Mouse (Mus musculus) neural tube, embryonic 12.5 days (tissue): ENCODE measurements around the gene Sparc. TPM values are rescaled to one million over a fixed set of nuclear protein-coding genes. Genes with fewer than 3 reads are reported as not detected.

Experiments used
- ATAC-seq: fragments of 200-750 bp; cut with Nextera tagmentation; 2 replicates; pipeline ENCODE4 v1.8.0; 2017; ENCODE audit warnings: low read depth, mild to moderate bottlenecking, moderate TSS enrichment, moderate library complexity; ENCODE audit not compliant: low FRiP score
- H3K27ac ChIP-seq: fragments of 300-500 bp; sonication (generic); 2 replicates; pipeline ENCODE4 v1.5.1; 2016
- H3K27me3 ChIP-seq: fragments of 300-500 bp; sonication (generic); replicated peaks from 2 replicates; pipeline ENCODE4 v1.6.1; 2016; ENCODE audit warnings: mild to moderate bottlenecking
- H3K36me3 ChIP-seq: fragments of 300-500 bp; sonication (generic); 2 replicates; pipeline ENCODE4 v1.6.1; 2016; ENCODE audit warnings: mild to moderate bottlenecking
- H3K4me1 ChIP-seq: fragments of 300-500 bp; sonication (generic); 2 replicates; pipeline ENCODE4 v1.6.1; 2016
- H3K4me2 ChIP-seq: fragments of 300-500 bp; sonication (generic); replicated peaks from 2 replicates; pipeline ENCODE4 v1.6.1; 2016; ENCODE audit warnings: mild to moderate bottlenecking
- H3K4me3 ChIP-seq: fragments of 300-500 bp; sonication (generic); 2 replicates; pipeline ENCODE4 v1.5.1; 2016
- H3K9ac ChIP-seq: fragments of 300-500 bp; sonication (generic); 2 replicates; pipeline ENCODE4 v1.6.1; 2016; ENCODE audit warnings: mild to moderate bottlenecking
- H3K9me3 ChIP-seq: fragments of 300-500 bp; sonication (generic); 2 replicates; pipeline ENCODE4 v1.6.1; 2016; ENCODE audit warnings: mild to moderate bottlenecking
- WGBS: fragments of 180-500 bp; shearing (Covaris S2); methylation state at CpG from one replicate; pipeline ENCODE4 v1.1.7; 2016; 5-methylcytosine and 5-hydroxymethylcytosine counted together
- polyA plus RNA-seq: library from polyadenylated mRNA; unstranded; fragments of >200 nt; fragmentation: Nextera tagmentation; extraction: Ambion mirVana; gene quantifications from 2 replicates; pipeline ENCODE4 v1.2.1, GENCODE M21; 2016

Gene Sparc
- polyA plus RNA-seq, 1 experiment from 2014 or later, result 545 TPM

GRCm38 (mm10) chr11:55460559-55461018, 37.6 kb upstream of the Sparc start:
- ATAC-seq, result peak; percentile 76
- WGBS, result 3% methylated on average over 17 of the region's 17 CpGs

DNA sequence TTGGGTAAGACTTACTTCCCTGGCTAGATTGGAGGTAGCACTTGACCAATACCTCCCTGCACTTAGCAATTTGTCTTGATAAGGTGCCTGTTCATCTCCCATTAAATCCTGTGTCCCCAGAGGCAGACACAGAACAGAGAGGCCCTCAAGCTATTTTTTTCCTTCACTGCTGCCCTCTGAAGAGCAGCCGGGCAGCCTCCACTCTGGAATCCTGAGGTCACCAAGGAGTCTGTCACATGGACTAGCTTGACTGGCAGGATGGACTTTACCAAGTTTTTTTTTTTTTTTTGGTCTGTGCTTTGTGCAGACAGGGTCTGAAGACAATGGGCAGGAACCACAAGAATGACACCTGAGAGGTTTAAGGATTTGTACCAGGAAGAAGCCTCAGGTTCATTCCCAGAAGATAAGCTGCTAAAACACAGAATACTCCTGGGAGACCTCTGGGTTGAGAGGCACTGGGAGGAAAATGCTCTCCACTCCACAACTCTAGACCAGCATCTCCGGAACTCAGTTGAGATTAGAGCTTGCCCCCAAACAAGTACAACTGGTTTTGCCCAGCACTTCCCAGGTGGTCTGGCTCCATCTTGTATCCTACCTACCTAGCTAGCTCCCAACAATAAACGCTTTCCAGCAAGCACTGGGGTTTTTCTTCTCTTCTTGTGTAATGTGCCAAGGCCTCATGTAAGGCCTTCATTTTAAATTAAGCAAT, 37.0 kb upstream of the Sparc start:
- peak overlapping the region; percentile 73 for H3K4me2 ChIP-seq
- ATAC-seq, result no peak
- no peaks in the 10 kb centered on the region for H3K27me3 ChIP-seq
- no peaks in the 10 kb centered on the region for H3K9me3 ChIP-seq
- no peak overlapping the region for H3K27ac ChIP-seq
- 44% methylated on average over 3 of the region's 3 CpGs for WGBS
- peak overlapping the region; percentile 61 for H3K9ac ChIP-seq
- peak overlapping the region; percentile 67 for H3K4me3 ChIP-seq
- no peaks in the 10 kb centered on the region for H3K36me3 ChIP-seq
- H3K4me1 ChIP-seq, result peaks cover 13% of the 10 kb centered on the region

More at GRCm38 (mm10) chr11:55460559-55461018, 37.6 kb upstream of the Sparc start:
- Histone ChIP-seq H3K4me3 (peak overlapping the region; percentile 67), H3K27me3 (no peaks in the 10 kb centered on the region), H3K9ac (peak overlapping the region; percentile 61), H3K4me1 (peaks cover 13% of the 10 kb centered on the region), H3K27ac (no peak overlapping the region), H3K4me2 (peak overlapping the region; percentile 73), H3K9me3 (no peaks in the 10 kb centered on the region), H3K36me3 (no peaks in the 10 kb centered on the region)

DNA sequence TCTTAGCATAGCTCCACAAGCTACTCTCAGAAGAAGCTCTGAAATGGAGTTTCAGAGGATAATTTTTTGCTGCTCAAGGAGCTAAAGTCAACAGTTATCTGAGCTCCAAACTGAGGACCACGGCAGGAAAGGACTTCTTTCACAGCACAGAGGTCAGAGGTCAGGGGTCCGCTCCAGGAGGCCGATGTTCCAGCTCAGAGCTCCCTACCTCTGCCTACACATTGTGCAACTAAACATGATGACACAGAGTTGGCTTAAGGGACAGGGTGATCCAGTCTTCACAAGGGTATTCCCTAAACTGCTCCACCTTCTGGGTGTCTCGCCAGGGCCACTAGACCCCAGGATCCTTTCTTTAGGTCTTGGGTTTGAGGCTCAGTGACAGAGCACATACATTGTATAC, 35.5 kb upstream of the Sparc start:
- Histone ChIP-seq H3K27ac (no peak overlapping the region), H3K9ac (no peak overlapping the region), H3K27me3 (no peaks in the 10 kb centered on the region), H3K36me3 (0 out of 2 replicates have a peak, but pooled peaks cover 3% of the 10 kb centered on the region), H3K9me3 (no peaks in the 10 kb centered on the region), H3K4me3 (no peak overlapping the region), H3K4me2 (no peak overlapping the region), H3K4me1 (peaks cover 13% of the 10 kb centered on the region)
- ATAC-seq, result no peak
- 67% methylated on average over 4 of the region's 4 CpGs for WGBS

GRCm38 (mm10) chr11:55455166-55455565, 32.2 kb upstream of the Sparc start:
- WGBS, result 92% methylated on average over 2 of the region's 2 CpGs
- H3K36me3 ChIP-seq, result peaks cover 12% of the 10 kb centered on the region
- no peak overlapping the region for H3K27ac ChIP-seq
- no peaks in the 10 kb centered on the region for H3K9me3 ChIP-seq
- H3K27me3 ChIP-seq, result no peaks in the 10 kb centered on the region
- no peak overlapping the region for H3K4me2 ChIP-seq
- peaks cover 8% of the 10 kb centered on the region for H3K4me1 ChIP-seq
- ATAC-seq, result no peak
- H3K4me3 ChIP-seq, result no peak overlapping the region
- H3K9ac ChIP-seq, result no peak overlapping the region

- H3K4me1 ChIP-seq, result no peaks in the 10 kb centered on the region
- H3K36me3 ChIP-seq, result peaks cover 26% of the 10 kb centered on the region
- H3K4me2 ChIP-seq, result no peak overlapping the region
- H3K4me3 ChIP-seq, result no peak overlapping the region
- WGBS, result 94% methylated on average over 4 of the region's 4 CpGs
- H3K27ac ChIP-seq, result no peak overlapping the region
- no peaks in the 10 kb centered on the region for H3K27me3 ChIP-seq
- no peaks in the 10 kb centered on the region for H3K9me3 ChIP-seq
- H3K9ac ChIP-seq, result no peak overlapping the region
- no peak for ATAC-seq
Measured at GRCm38 (mm10) chr11:55453640-55454039, 30.7 kb upstream of the Sparc start.

- H3K4me1 ChIP-seq, result no peaks in the 10 kb centered on the region
- H3K9me3 ChIP-seq, result no peaks in the 10 kb centered on the region
- H3K4me3 ChIP-seq, result no peak overlapping the region
- peaks cover 34% of the 10 kb centered on the region for H3K36me3 ChIP-seq
- 81% methylated on average over 4 of the region's 4 CpGs for WGBS
- H3K4me2 ChIP-seq, result no peak overlapping the region
- H3K27me3 ChIP-seq, result no peaks in the 10 kb centered on the region
- ATAC-seq, result no peak
- no peak overlapping the region for H3K9ac ChIP-seq
- no peak overlapping the region for H3K27ac ChIP-seq
Measured at GRCm38 (mm10) chr11:55450311-55450710, 27.3 kb upstream of the Sparc start.

DNA sequence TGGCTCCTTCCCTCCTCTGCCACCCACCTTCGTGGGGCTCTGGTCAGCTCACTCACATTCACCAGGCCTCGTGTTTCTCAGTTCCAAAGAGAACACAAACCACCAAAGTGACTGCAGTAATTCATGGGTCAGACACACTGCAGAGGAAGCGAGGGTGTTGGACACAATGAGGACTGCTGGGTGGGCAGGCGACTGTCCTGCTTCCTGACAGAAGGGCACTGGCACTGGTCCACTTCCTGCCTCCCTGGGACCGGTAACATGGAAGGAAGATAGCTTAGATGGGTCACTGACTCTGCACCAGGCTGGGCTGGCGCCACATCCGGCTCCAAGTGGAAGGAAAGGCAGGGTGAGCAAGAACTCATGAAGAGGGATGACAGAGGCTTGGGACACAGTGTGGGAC, 26.5 kb upstream of the Sparc start:
- H3K36me3 ChIP-seq, result peaks cover 31% of the 10 kb centered on the region
- no peak for ATAC-seq
- no peaks in the 10 kb centered on the region for H3K9me3 ChIP-seq
- H3K4me3 ChIP-seq, result no peak overlapping the region
- no peaks in the 10 kb centered on the region for H3K27me3 ChIP-seq
- no peak overlapping the region for H3K27ac ChIP-seq
- H3K9ac ChIP-seq, result no peak overlapping the region
- 79% methylated on average over 7 of the region's 7 CpGs for WGBS
- H3K4me1 ChIP-seq, result no peaks in the 10 kb centered on the region
- H3K4me2 ChIP-seq, result no peak overlapping the region

GRCm38 (mm10) chr11:55446579-55446978, 23.6 kb upstream of the Sparc start:
- H3K36me3 ChIP-seq, result peaks cover 26% of the 10 kb centered on the region
- peak; percentile 50; the same call in 1 of the 2 replicates for ATAC-seq
- H3K4me1 ChIP-seq, result no peaks in the 10 kb centered on the region
- no peak overlapping the region for H3K27ac ChIP-seq
- no peaks in the 10 kb centered on the region for H3K27me3 ChIP-seq
- no peak overlapping the region for H3K9ac ChIP-seq
- 26% methylated on average over 4 of the region's 4 CpGs for WGBS
- no peaks in the 10 kb centered on the region for H3K9me3 ChIP-seq
- no peak overlapping the region for H3K4me2 ChIP-seq
- no peak overlapping the region for H3K4me3 ChIP-seq

GRCm38 (mm10) chr11:55444772-55445171, 21.8 kb upstream of the Sparc start:
- 5% methylated on average over 1 of the region's 1 CpGs for WGBS
- Histone ChIP-seq H3K27ac (no peak overlapping the region), H3K27me3 (no peaks in the 10 kb centered on the region), H3K4me3 (no peak overlapping the region), H3K9ac (no peak overlapping the region), H3K4me2 (no peak overlapping the region), H3K9me3 (no peaks in the 10 kb centered on the region), H3K4me1 (no peaks in the 10 kb centered on the region), H3K36me3 (peaks cover 18% of the 10 kb centered on the region; the same call in 1 of the 2 replicates)
- 0 out of 2 replicates have a peak, but pooled peaks have one; percentile 25 for ATAC-seq

GRCm38 (mm10) chr11:55439718-55440117, 16.7 kb upstream of the Sparc start:
- Histone ChIP-seq H3K27me3 (no peaks in the 10 kb centered on the region), H3K9me3 (no peaks in the 10 kb centered on the region), H3K36me3 (no peaks in the 10 kb centered on the region), H3K4me1 (no peaks in the 10 kb centered on the region), H3K4me2 (no peak overlapping the region), H3K9ac (no peak overlapping the region), H3K27ac (no peak overlapping the region), H3K4me3 (no peak overlapping the region)
- 57% methylated on average over 5 of the region's 5 CpGs for whole genome bisulfite sequencing
- ATAC-seq, result no peak

- H3K4me2 ChIP-seq, result no peak overlapping the region
- H3K36me3 ChIP-seq, result no peaks in the 10 kb centered on the region
- H3K4me1 ChIP-seq, result no peaks in the 10 kb centered on the region
- H3K4me3 ChIP-seq, result no peak overlapping the region
- ATAC-seq, result no peak
- WGBS, result 37% methylated on average over 4 of the region's 4 CpGs
- no peak overlapping the region for H3K27ac ChIP-seq
- H3K9me3 ChIP-seq, result no peaks in the 10 kb centered on the region
- H3K9ac ChIP-seq, result no peak overlapping the region
- H3K27me3 ChIP-seq, result no peaks in the 10 kb centered on the region
Measured at GRCm38 (mm10) chr11:55438031-55438430, 15.0 kb upstream of the Sparc start.

DNA sequence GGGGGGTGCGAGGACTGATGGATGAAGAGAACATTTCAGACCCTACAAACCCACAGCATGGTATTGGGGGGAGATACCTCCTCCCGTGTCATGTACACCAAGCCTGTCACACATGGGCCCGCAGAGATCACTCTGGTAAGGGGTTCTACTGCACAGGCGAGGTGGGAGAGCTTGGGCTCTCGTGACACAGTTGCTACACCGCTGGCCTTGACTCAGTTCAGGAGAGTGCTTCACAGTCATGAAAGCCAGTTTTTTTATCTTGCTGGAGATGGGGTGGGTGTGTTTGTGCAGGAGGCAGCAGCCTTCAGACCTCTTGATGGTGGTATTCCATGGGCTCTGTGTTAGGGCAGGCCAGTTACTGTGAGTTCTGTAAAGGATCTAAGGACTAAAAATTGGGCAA, 13.1 kb upstream of the Sparc start:
- Histone ChIP-seq H3K36me3 (no peaks in the 10 kb centered on the region), H3K4me1 (no peaks in the 10 kb centered on the region), H3K4me3 (no peak overlapping the region), H3K27ac (no peak overlapping the region), H3K9ac (no peak overlapping the region), H3K27me3 (no peaks in the 10 kb centered on the region), H3K9me3 (no peaks in the 10 kb centered on the region), H3K4me2 (no peak overlapping the region)
- 87% methylated on average over 6 of the region's 6 CpGs for WGBS
- ATAC-seq, result no peak

- Histone ChIP-seq H3K36me3 (no peaks in the 10 kb centered on the region), H3K4me1 (peaks cover 7% of the 10 kb centered on the region), H3K4me2 (no peak overlapping the region), H3K9me3 (no peaks in the 10 kb centered on the region), H3K27ac (no peak overlapping the region), H3K27me3 (no peaks in the 10 kb centered on the region), H3K4me3 (no peak overlapping the region), H3K9ac (no peak overlapping the region)
- no peak for ATAC-seq
- WGBS, result 77% methylated on average over 3 of the region's 3 CpGs
Measured at GRCm38 (mm10) chr11:55432981-55433380, 10.0 kb upstream of the Sparc start.
